Mouse (Mus musculus): Measurements from ENCODE around the gene Phf24. TPM values are rescaled to one million over a fixed set of nuclear protein-coding genes. Genes with fewer than 3 reads are reported as not detected.
"Not testable (repeated sequence)": the region's sequence is repeated elsewhere in the genome, so short reads cannot be mapped to it uniquely, and the experiment has no call there.

The Phf24 gene
- polyA plus RNA-seq, 1 experiment from 2014 or later = not detected

DNA sequence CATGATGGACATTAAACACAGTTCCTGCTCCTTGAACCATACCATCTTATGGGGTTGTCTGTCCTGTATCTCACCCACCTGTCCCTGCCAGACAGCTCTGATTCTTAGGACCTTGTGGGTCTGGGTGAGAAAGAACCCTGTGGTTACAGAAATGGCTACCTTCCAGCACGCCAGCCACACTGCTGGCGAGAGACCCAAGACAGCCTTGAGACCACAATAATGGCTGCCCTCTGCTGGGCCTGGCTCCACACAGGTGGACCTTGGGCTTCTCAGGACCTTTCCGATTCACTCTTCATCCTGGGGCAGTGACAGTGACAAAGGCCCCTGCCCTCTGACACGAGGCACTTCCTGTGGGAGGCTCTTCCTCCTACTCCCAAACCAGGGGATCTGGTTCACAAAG, 42.9 kb downstream of the Phf24 start:
- in situ Hi-C loops (cut with MboI; ENCODE audit: low pct_unique_long_range_greater_than_20kb) = no loop called here
- ChIA-PET CTCF (no interaction called here), POLR2A (no interaction called here)
- no peak for ATAC-seq
- TF ChIP-seq CTCF (IDR thresholded peaks at IDR 0.05) = no peak
- no peak for DNase-seq (ENCODE audit: low read depth, low spot score)
- no peaks in the 10 kb centered on the region for H3K27me3 ChIP-seq

DNA sequence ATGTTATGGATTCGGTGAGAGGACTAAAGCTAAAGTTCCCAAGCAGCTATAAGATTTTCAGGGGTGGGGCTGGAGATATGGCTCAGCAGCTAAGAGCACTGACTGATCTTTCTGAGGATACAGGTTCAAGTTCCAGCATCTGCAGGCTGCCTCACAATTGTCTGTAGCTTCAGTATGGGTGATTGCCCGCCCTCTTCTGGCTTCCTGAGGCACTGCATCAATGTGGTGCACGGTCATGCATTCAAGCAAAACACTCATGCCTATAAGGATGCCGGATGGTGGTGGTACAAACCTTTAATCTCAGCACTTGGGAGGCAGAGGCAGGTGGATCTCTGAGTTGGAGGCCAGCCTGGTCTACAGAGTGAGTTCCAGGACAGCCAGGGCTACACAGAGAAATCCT, 45.1 kb downstream of the Phf24 start:
- DNase-seq (ENCODE audit: low read depth, low spot score) = no peak
- ATAC-seq = no peak
- CTCF ChIA-PET = interaction anchor here (0.8 to 3.1 kb wide), 6 partner anchors 10 to 83 kb away, joined by 3 to 25 read pairs (median 10); partner anchors contain the start of gene Dnajb5
- in situ Hi-C loops (cut with MboI; ENCODE audit: low pct_unique_long_range_greater_than_20kb) = loop anchor here (5.0 kb wide), 1 partner anchor 84 kb away; no protein-coding TSS in a partner anchor
- peak; percentile 68 for TF ChIP-seq CTCF (IDR thresholded peaks at IDR 0.05)
- POLR2A ChIA-PET = no interaction called here
- H3K27me3 ChIP-seq = no peaks in the 10 kb centered on the region

DNA sequence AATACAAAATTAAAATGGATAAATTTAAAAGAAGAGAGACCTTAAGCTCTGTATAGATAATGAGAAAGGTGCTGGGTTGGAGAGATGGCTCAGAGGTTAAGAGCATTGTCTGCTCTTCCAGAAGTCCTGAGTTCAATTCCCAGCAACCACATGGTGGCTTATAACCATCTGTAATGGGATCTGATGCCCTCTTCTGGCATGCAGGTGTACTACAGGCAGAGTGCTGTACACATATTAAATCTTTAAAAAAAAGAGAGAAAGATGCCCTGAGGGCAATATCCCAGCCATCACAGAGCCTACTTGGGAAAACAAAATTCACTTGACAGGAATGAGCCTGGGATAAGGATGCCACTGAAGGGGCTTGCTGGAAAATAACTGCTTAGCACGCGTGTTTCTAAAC, 47.0 kb downstream of the Phf24 start:
- H3K27me3 ChIP-seq = no peaks in the 10 kb centered on the region
- no peak for DNase-seq (ENCODE audit: low read depth, low spot score)
- in situ Hi-C loops (cut with MboI; ENCODE audit: low pct_unique_long_range_greater_than_20kb) = loop anchor here (5.0 kb wide), 1 partner anchor 86 kb away; no protein-coding TSS in a partner anchor
- ATAC-seq = no peak
- CTCF ChIA-PET = interaction anchor here (1.2 to 3.1 kb wide), 7 partner anchors 9 to 21 kb away, joined by 3 to 25 read pairs (median 8); partner anchors contain the start of gene Dnajb5
- POLR2A ChIA-PET = no interaction called here
- TF ChIP-seq CTCF (IDR thresholded peaks at IDR 0.05) = peak; percentile 54

- POLR2A ChIA-PET = no interaction called here
- peak; percentile 60 for TF ChIP-seq CTCF (IDR thresholded peaks at IDR 0.05)
- no peaks in the 10 kb centered on the region for H3K27me3 ChIP-seq
- CTCF ChIA-PET = interaction anchor here (0.9 to 3.6 kb wide), 4 partner anchors 10 to 83 kb away, joined by 3 to 15 read pairs (median 6); no protein-coding TSS in a partner anchor
- no peak for DNase-seq (ENCODE audit: low read depth, low spot score)
- peak; percentile 47 for ATAC-seq
- in situ Hi-C loops (cut with MboI; ENCODE audit: low pct_unique_long_range_greater_than_20kb) = no loop called here
Measured at GRCm38 (mm10) chr4:42965039-42965719, 48.7 kb downstream of the Phf24 start.

GRCm38 (mm10) chr4:42969304-42969703, 52.8 kb downstream of the Phf24 start, which contains the start of gene 1700022I11Rik:
Gene 1700022I11Rik (plus strand): TSS chr4:42969604.
- in situ Hi-C loops (cut with MboI; ENCODE audit: low pct_unique_long_range_greater_than_20kb) = no loop called here
- no peak for ATAC-seq
- CTCF ChIA-PET = no interaction called here
- no peak for TF ChIP-seq CTCF (IDR thresholded peaks at IDR 0.05)
- POLR2A ChIA-PET = no interaction called here
- no peak for DNase-seq (ENCODE audit: low read depth, low spot score)
- no peaks in the 10 kb centered on the region for H3K27me3 ChIP-seq

DNA sequence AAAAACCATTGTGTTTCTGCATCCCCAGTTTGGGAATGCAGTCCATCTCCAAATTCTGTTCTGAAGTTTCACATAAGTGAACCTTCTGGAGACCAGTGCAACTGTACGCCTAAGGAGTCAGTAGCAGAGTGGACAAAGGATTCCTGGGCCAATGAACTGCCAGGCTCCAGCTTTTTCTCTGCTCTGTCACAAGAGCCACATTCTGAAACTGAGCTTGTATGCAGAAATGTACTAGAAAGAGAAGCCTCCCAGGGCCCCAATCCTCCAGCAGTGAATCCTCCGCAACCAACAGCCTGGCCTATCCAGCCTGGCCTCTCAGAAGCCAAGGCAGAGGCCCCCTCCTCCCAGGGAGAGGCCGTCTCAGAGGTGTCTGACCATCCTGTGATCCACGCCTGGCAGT, 56.5 kb downstream of the Phf24 start:
- CTCF ChIA-PET = interaction anchor here (1.7 to 3.3 kb wide), 2 partner anchors 10 to 12 kb away, joined by 8 to 13 read pairs; no protein-coding TSS in a partner anchor
- in situ Hi-C loops (cut with MboI; ENCODE audit: low pct_unique_long_range_greater_than_20kb) = no loop called here
- H3K27me3 ChIP-seq = no peaks in the 10 kb centered on the region
- no peak for DNase-seq (ENCODE audit: low read depth, low spot score)
- TF ChIP-seq CTCF (IDR thresholded peaks at IDR 0.05) = no peak
- no peak for ATAC-seq
- POLR2A ChIA-PET = no interaction called here

DNA sequence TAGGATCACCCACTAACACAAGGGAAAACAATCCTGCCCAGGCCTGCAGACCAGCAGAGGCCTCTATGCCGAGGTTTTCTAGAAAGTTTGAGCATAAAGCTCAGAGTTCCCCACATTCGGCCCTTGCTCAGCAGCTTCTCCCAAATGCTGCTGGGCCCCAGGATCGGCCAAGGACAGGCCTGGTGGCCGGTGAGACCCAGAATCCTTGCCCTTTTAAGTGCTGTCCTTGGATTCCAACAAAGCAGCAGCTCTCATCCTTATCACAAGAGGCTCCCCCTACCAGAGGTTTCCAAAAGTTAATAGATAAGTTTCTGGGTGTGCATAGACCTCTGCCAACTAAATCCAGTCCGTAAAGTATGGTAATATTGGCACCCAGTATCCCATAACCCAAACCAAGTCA, 57.4 kb downstream of the Phf24 start:
- in situ Hi-C loops (cut with MboI; ENCODE audit: low pct_unique_long_range_greater_than_20kb) = no loop called here
- no peaks in the 10 kb centered on the region for H3K27me3 ChIP-seq
- ChIA-PET CTCF (interaction anchor here (1.7 to 3.3 kb wide), 2 partner anchors 11 to 13 kb away, joined by 8 to 13 read pairs; no protein-coding TSS in a partner anchor), POLR2A (interaction anchor here (0.7 kb wide), 1 partner anchor 25 kb away, joined by 4 read pairs; no protein-coding TSS in a partner anchor)
- TF ChIP-seq CTCF (IDR thresholded peaks at IDR 0.05) = no peak
- DNase-seq (ENCODE audit: low read depth, low spot score) (no peak), ATAC-seq (no peak)

DNA sequence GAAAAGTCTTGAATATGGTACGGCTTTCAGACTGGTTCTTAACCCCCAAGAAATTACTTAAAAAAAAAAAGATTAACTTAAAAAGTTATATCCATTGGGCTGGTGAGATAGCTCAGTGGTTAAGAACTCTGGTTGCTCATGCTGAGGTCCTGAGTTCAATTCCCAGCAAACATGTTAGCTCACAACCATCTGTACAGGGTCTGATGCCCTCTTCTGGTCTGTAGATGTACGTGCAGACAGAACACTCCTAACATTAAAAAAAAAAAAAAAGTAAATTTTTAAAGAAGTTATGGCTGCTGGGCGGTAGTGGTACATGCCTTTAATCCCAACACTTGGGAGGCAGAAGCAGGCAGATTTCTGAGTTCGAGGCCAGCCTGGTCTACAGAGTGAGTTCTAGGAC, 61.6 kb downstream of the Phf24 start:
- no peak for ATAC-seq
- DNase-seq (ENCODE audit: low read depth, low spot score) = no peak
- in situ Hi-C loops (cut with MboI; ENCODE audit: low pct_unique_long_range_greater_than_20kb) = no loop called here
- POLR2A ChIA-PET = interaction anchor here (0.8 kb wide), 1 partner anchor 42 kb away, joined by 3 read pairs; no protein-coding TSS in a partner anchor
- CTCF ChIA-PET = interaction anchor here (0.8 to 2.8 kb wide), 4 partner anchors 11 to 15 kb away, joined by 4 to 12 read pairs (median 6); no protein-coding TSS in a partner anchor
- peak; percentile 26 for TF ChIP-seq CTCF (IDR thresholded peaks at IDR 0.05)
- no peaks in the 10 kb centered on the region for H3K27me3 ChIP-seq

GRCm38 (mm10) chr4:42980467-42980866, 64.0 kb downstream of the Phf24 start:
- DNase-seq (ENCODE audit: low read depth, low spot score); POLR2A ChIA-PET; in situ Hi-C loops (cut with MboI; ENCODE audit: low pct_unique_long_range_greater_than_20kb); H3K27me3 ChIP-seq; ATAC-seq: not testable (repeated sequence)
- CTCF ChIA-PET = interaction anchor here (1.7 kb wide), 1 partner anchor 9 kb away, joined by 4 read pairs; no protein-coding TSS in a partner anchor

DNA sequence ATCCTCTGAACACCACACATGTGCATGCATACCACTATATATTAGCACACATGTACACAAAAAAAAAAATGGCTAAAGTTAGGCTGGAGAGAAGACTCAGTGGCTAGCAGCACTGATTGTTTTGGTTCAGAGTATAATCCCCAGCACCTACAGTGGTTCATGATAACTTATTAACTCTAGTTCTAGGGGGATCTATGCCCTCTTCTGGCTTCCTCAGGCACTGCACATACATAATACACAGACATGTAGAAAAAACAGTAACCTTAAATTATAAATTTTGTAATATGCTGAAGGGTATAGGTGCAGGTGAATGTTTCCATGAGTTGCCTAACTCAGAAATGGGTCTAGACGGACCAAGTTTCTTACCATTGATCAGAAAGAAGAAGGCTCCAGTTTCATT, 71.8 kb downstream of the Phf24 start:
- ChIA-PET POLR2A (no interaction called here), CTCF (interaction anchor here (1.8 kb wide), 1 partner anchor 22 kb away, joined by 6 read pairs; no protein-coding TSS in a partner anchor)
- H3K27me3 ChIP-seq = no peaks in the 10 kb centered on the region
- DNase-seq (ENCODE audit: low read depth, low spot score) (no peak), ATAC-seq (no peak)
- TF ChIP-seq CTCF (IDR thresholded peaks at IDR 0.05) = no peak
- in situ Hi-C loops (cut with MboI; ENCODE audit: low pct_unique_long_range_greater_than_20kb) = no loop called here

Other genes starting within 250 kb of the Phf24 start
- not detected for gene 4930578G10Rik, start 181.1 kb upstream of the Phf24 start, polyA plus RNA-seq (2021)
- gene Ccl19, start 160.1 kb upstream of the Phf24 start, polyA plus RNA-seq (2021) = not detected
- gene Ccl21a, start 142.7 kb upstream of the Phf24 start, polyA plus RNA-seq (2021) = not detected
- not detected for gene Fam205a1, start 62.8 kb upstream of the Phf24 start, polyA plus RNA-seq (2021)
- not detected for gene Gm12394, start 59.9 kb upstream of the Phf24 start, polyA plus RNA-seq (2021)
- not detected for gene Fam205c, start 42.4 kb upstream of the Phf24 start, polyA plus RNA-seq (2021)
- gene Dnajb5, start 33.2 kb downstream of the Phf24 start, polyA plus RNA-seq (2021) = 8.5 TPM
- not detected for gene 1700022I11Rik, start 52.9 kb downstream of the Phf24 start, polyA plus RNA-seq (2021)
- 283 TPM for gene Vcp, start 83.8 kb downstream of the Phf24 start, polyA plus RNA-seq (2021)
- 8.1 TPM for gene Fancg, start 93.8 kb downstream of the Phf24 start, polyA plus RNA-seq (2021)
- 11.3 TPM for gene Pigo, start 109.2 kb downstream of the Phf24 start, polyA plus RNA-seq (2021)
- 134 TPM for gene Stoml2, start 115.0 kb downstream of the Phf24 start, polyA plus RNA-seq (2021)
- 25.1 TPM for gene Fam214b, start 129.6 kb downstream of the Phf24 start, polyA plus RNA-seq (2021)
- 8.2 TPM for gene Unc13b, start 142.3 kb downstream of the Phf24 start, polyA plus RNA-seq (2021)

Measured in Patski (cell line).